Mouse (Mus musculus) neural tube, embryonic 11.5 days (tissue): Measurements from ENCODE around the gene Grm4. TPM values are rescaled to one million over a fixed set of nuclear protein-coding genes. Genes with fewer than 3 reads are reported as not detected.
A peak's percentile ranks its signal among the peaks of the same experiment; 100 is the strongest.

Experiments
- ATAC-seq: fragments of 200-750 bp; cut with Nextera tagmentation; 2 replicates; pipeline ENCODE4 v1.8.0; 2017; ENCODE audit warnings: moderate number of reproducible peaks, mild to moderate bottlenecking, moderate TSS enrichment, moderate library complexity; ENCODE audit not compliant: insufficient read depth, low FRiP score, low TSS enrichment
- DNase-seq: peaks from one replicate; pipeline ENCODE4 v3.0.0-alpha.2; 2015; ENCODE audit warnings: low spot score
- H3K27ac ChIP-seq: fragments of 300-500 bp; sonication (generic); 2 replicates; pipeline ENCODE4 v1.5.1; 2014; ENCODE audit warnings: low read depth, mild to moderate bottlenecking, low read length
- H3K27me3 ChIP-seq: fragments of 300-500 bp; sonication (generic); 2 replicates; pipeline ENCODE4 v1.6.1; 2014; ENCODE audit warnings: mild to moderate bottlenecking, low read length, mixed read lengths; ENCODE audit not compliant: control insufficient read depth, insufficient read depth
- H3K36me3 ChIP-seq: fragments of 300-500 bp; sonication (generic); 2 replicates; pipeline ENCODE4 v1.6.1; 2014; ENCODE audit warnings: mild to moderate bottlenecking, low read length, moderate library complexity, mixed read lengths; ENCODE audit not compliant: control insufficient read depth, insufficient read depth
- H3K4me1 ChIP-seq: fragments of 300-500 bp; sonication (generic); 2 replicates; pipeline ENCODE4 v1.6.1; 2014; ENCODE audit warnings: low read length, mixed read lengths; ENCODE audit not compliant: control insufficient read depth, insufficient read depth
- H3K4me2 ChIP-seq: fragments of 300-500 bp; sonication (generic); 2 replicates; pipeline ENCODE4 v1.6.1; 2014; ENCODE audit warnings: low read depth, mild to moderate bottlenecking, moderate library complexity
- H3K4me3 ChIP-seq: fragments of 300-500 bp; sonication (generic); 2 replicates; pipeline ENCODE4 v1.5.1; 2014; ENCODE audit warnings: low read depth, low read length
- H3K9ac ChIP-seq: fragments of 300-500 bp; sonication (generic); 2 replicates; pipeline ENCODE4 v1.6.1; 2014; ENCODE audit warnings: mild to moderate bottlenecking, low read length
- H3K9me3 ChIP-seq: fragments of 300-500 bp; sonication (generic); 2 replicates; pipeline ENCODE4 v1.6.1; 2016; ENCODE audit warnings: low read length; ENCODE audit not compliant: control insufficient read depth
- WGBS: fragments of 180-500 bp; shearing (Covaris S2); extraction: QIAGEN DNeasy Blood & Tissue Kit; methylation state at CpG from one replicate; pipeline ENCODE4 v1.1.7; 2014; 5-methylcytosine and 5-hydroxymethylcytosine counted together
- polyA plus RNA-seq: library from polyadenylated mRNA; unstranded; fragments of >200 nt; fragmentation: Nextera tagmentation; extraction: Ambion mirVana; gene quantifications from 2 replicates; pipeline ENCODE4 v1.2.1, GENCODE M21; 2014

The Grm4 gene
- polyA plus RNA-seq, 1 experiment from 2014 or later: 2.5 TPM

DNA sequence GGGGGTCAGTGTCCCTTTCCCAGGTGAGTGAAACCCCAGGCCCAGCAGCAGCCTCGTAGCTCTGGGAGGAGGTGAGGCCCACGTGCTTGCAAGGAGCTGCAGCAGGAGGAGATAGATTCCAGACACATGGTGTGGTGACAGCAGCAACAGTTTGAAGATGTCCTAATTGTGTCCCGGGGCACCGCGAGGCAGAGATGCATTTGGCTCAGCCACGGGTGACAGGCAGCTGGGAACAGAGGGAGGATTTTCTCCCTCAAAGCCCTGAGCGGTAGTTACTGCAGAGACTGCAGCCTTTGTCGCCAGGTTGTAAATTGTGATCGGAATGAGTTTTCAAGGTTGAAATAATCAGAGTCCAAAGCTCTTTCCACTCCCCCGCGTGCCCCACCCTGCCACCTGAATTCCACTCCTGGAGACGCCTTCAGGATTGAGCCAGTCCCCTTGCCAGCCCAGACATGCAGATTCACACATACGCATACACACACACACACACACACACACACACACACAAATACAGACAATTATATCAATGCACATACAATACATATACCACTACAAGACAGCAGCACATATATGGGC is 78.6 kb downstream of the Grm4 start:
- no peaks in the 10 kb centered on the region for H3K36me3 ChIP-seq
- ATAC-seq (no peak), DNase-seq (no peak)
- H3K27me3 ChIP-seq: no peaks in the 10 kb centered on the region
- H3K4me2 ChIP-seq: no peak overlapping the region
- no peak overlapping the region for H3K4me3 ChIP-seq
- WGBS: 43% methylated on average over 13 of the region's 13 CpGs
- H3K9me3 ChIP-seq: no peaks in the 10 kb centered on the region
- H3K27ac ChIP-seq: no peak overlapping the region
- H3K4me1 ChIP-seq: no peaks in the 10 kb centered on the region
- no peak overlapping the region for H3K9ac ChIP-seq

GRCm38 (mm10) chr17:27441778-27442177 is 79.4 kb downstream of the Grm4 start:
- ATAC-seq: no peak
- Histone ChIP-seq H3K36me3 (no peaks in the 10 kb centered on the region), H3K27ac (no peak overlapping the region), H3K4me1 (no peaks in the 10 kb centered on the region), H3K4me2 (no peak overlapping the region), H3K9ac (no peak overlapping the region), H3K27me3 (no peaks in the 10 kb centered on the region), H3K4me3 (no peak overlapping the region), H3K9me3 (no peaks in the 10 kb centered on the region)
- DNase-seq: no peak
- WGBS: 61% methylated on average over 7 of the region's 7 CpGs

DNA sequence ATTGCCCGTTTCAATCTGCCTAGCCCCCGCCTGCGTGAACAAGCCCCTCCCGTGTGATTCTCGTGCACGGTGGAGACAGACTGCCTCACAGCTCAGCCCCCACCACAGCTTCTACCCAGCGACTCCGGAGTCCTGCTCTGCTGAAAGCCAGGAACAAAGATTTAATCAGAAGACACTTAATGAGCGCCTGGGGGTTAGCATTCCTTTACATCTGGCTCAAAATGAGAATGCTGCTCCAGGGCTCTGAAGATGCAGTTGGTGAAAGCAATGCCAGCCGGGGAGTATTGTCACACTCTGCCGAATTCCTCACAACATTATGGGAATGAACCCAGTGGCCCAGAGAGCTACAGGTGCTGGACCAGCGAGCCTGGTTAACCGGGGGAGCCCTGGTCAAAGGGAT is 85.4 kb downstream of the Grm4 start:
- H3K9ac ChIP-seq: no peak overlapping the region
- H3K4me3 ChIP-seq: no peak overlapping the region
- H3K36me3 ChIP-seq: no peaks in the 10 kb centered on the region
- H3K27ac ChIP-seq: no peak overlapping the region
- WGBS: 61% methylated on average over 13 of the region's 13 CpGs
- H3K27me3 ChIP-seq: no peaks in the 10 kb centered on the region
- H3K9me3 ChIP-seq: no peaks in the 10 kb centered on the region
- peaks cover 6% of the 10 kb centered on the region; the same call in 1 of the 2 replicates for H3K4me1 ChIP-seq
- ATAC-seq (no peak), DNase-seq (no peak)
- H3K4me2 ChIP-seq: no peak overlapping the region

GRCm38 (mm10) chr17:27435225-27435624 is 86.0 kb downstream of the Grm4 start:
- no peaks in the 10 kb centered on the region for H3K9me3 ChIP-seq
- no peaks in the 10 kb centered on the region for H3K36me3 ChIP-seq
- H3K9ac ChIP-seq: no peak overlapping the region
- H3K27me3 ChIP-seq: no peaks in the 10 kb centered on the region
- no peak overlapping the region for H3K4me2 ChIP-seq
- H3K4me1 ChIP-seq: peaks cover 6% of the 10 kb centered on the region; the same call in 1 of the 2 replicates
- DNase-seq: no peak
- no peak overlapping the region for H3K27ac ChIP-seq
- ATAC-seq: no peak
- H3K4me3 ChIP-seq: no peak overlapping the region
- 96% methylated on average over 15 of the region's 15 CpGs for WGBS

GRCm38 (mm10) chr17:27434066-27434465 is 87.1 kb downstream of the Grm4 start:
- no peak for DNase-seq
- Histone ChIP-seq H3K9me3 (no peaks in the 10 kb centered on the region), H3K27ac (no peak overlapping the region), H3K4me1 (peaks cover 6% of the 10 kb centered on the region; the same call in 1 of the 2 replicates), H3K4me2 (no peak overlapping the region), H3K9ac (no peak overlapping the region), H3K4me3 (no peak overlapping the region), H3K27me3 (no peaks in the 10 kb centered on the region), H3K36me3 (no peaks in the 10 kb centered on the region)
- no peak for ATAC-seq
- WGBS: 88% methylated on average over 1 of the region's 1 CpGs

GRCm38 (mm10) chr17:27433179-27433680 is 88.0 kb downstream of the Grm4 start:
- no peak overlapping the region for H3K4me2 ChIP-seq
- no peak overlapping the region for H3K4me3 ChIP-seq
- H3K27me3 ChIP-seq: no peaks in the 10 kb centered on the region
- no peak overlapping the region; the same call in 1 of the 2 replicates for H3K9ac ChIP-seq
- no peak for ATAC-seq
- H3K4me1 ChIP-seq: peaks cover 6% of the 10 kb centered on the region; the same call in 1 of the 2 replicates
- 58% methylated on average over 3 of the region's 3 CpGs for WGBS
- no peaks in the 10 kb centered on the region; the same call in 1 of the 2 replicates for H3K36me3 ChIP-seq
- DNase-seq: no peak
- no peaks in the 10 kb centered on the region for H3K9me3 ChIP-seq
- H3K27ac ChIP-seq: no peak overlapping the region

GRCm38 (mm10) chr17:27432145-27432650 is 89.0 kb downstream of the Grm4 start:
- 37% methylated on average over 9 of the region's 9 CpGs for WGBS

DNA sequence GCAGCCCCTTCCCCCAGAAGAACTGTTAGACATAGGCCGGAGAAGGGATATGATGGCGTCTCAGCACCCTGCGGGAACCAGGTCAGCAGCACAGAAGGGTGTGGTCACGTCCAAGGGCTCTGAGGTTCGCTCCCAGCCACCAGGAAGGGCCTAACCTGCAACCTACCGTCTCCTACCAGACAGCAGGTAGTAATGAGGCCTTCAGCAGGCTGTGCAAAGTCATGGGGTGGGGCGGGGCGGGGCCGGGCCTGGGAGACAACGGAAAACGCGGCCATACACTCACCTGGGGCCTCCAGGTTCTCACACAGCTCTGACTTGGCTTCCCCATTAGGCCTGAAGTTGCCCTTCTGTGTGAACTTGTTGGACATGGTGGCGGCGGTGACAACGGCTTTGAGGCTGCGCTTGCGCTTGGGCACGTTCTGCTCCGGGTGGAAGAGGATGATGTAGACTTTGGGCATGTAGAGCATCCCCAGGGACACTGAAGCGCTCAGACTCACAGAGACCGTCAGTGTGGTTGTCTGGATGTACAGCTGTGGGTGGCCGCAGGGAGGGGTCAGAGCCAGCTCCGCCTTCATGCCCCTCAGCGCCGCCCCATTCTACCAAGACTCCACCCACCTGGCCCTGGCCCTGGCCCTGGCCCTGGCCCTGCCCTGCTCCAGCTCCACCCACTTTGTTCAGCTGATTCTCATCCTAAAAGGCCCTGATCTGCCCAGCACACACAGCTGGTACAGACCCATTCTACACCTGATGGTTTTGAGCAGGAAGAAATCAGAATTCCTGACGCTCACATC is 90.0 kb downstream of the Grm4 start:
- WGBS: 82% methylated on average over 26 of the region's 26 CpGs
- no peak for ATAC-seq
- Histone ChIP-seq H3K9me3 (no peaks in the 10 kb centered on the region), H3K4me2 (no peak overlapping the region), H3K4me3 (no peak overlapping the region), H3K4me1 (peaks cover 6% of the 10 kb centered on the region; the same call in 1 of the 2 replicates), H3K9ac (no peak overlapping the region), H3K36me3 (no peaks in the 10 kb centered on the region; the same call in 1 of the 2 replicates), H3K27ac (no peak overlapping the region), H3K27me3 (no peaks in the 10 kb centered on the region)
- DNase-seq: no peak

More at GRCm38 (mm10) chr17:27432145-27432650, 89.0 kb downstream of the Grm4 start:
- no peak overlapping the region for H3K9ac ChIP-seq
- no peak overlapping the region for H3K4me3 ChIP-seq
- ATAC-seq: no peak
- no peak overlapping the region for H3K4me2 ChIP-seq
- H3K36me3 ChIP-seq: no peaks in the 10 kb centered on the region; the same call in 1 of the 2 replicates
- 0 out of 2 replicates have a peak overlapping the region, but pooled peaks have one; percentile 14 for H3K27ac ChIP-seq
- H3K9me3 ChIP-seq: no peaks in the 10 kb centered on the region
- peaks cover 6% of the 10 kb centered on the region; the same call in 1 of the 2 replicates for H3K4me1 ChIP-seq
- H3K27me3 ChIP-seq: no peaks in the 10 kb centered on the region
- peak; percentile 50 for DNase-seq
